Mouse (Mus musculus): ENCODE results near the gene Kctd11.
"Not testable (repeated sequence)": the region's sequence is repeated elsewhere in the genome, so short reads cannot be mapped to it uniquely, and the experiment has no call there.

Gene Kctd11

GRCm38 (mm10) chr11:69881787-69882670 is 823 bp upstream of the Kctd11 start:
- DNase-seq (ENCODE audit: low spot score), result no peak

DNA sequence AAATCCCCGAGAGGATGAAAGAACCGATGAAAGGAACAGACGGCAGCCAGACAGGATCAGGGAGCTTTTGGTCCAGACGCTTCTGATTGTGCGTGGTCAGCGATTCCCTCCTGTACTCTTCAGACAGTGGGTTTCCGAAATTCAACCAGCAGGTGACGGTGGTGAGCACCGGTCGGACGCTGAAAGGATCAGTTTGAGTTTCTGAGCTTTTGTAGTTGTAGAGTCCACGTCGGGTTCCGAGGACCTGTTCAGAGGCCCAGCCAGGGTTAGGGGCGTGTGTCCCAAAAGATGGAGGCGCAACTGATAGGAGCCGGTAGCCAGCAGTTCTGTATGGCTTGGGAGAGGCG is 727 bp downstream of the Kctd11 start:
- DNase-seq (ENCODE audit: low spot score), result peak; percentile 77

DNA sequence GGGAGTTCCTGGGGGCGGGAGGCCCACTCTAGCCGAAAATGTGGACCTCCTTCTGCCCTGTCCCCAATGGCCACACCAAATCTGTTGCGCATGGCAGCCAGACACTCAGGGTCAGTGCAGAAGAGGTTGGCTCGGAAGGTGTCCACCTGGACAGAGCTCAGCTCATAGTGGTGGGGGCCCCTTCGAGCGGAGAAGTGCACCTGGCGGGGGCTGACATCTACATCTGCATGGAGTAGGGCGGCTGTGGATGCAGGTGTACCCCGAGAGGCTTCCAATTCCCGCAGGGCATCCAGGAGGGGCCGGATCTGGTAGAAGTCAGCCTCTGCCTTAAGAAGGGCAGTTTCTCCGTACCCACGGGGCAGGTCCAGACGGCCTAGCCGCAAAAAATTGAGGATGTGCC is 1.5 kb downstream of the Kctd11 start:
- no peak for DNase-seq (ENCODE audit: low spot score)

GRCm38 (mm10) chr11:69878952-69879351 is 2.3 kb downstream of the Kctd11 start:
- no peak for DNase-seq (ENCODE audit: low spot score)

DNA sequence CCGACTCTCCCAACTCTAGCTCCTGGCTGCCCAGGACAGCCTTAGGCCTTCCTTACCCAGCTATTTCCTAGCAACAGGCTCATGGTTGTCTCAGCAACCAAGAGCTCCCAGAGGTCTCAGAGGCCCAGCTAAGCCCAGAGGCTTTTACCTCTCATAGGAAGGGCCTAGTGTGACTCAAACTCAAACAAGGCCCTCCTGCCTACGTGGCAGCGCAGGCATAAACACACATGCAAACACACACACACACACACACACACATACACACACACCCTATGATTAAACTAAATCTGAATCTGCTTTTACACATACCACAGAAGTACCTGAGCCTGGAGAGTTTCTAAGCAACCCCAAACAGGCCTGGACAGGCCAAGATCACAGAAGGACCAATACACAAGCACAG is 2.8 kb downstream of the Kctd11 start:
- DNase-seq (ENCODE audit: low spot score), result peak; percentile 43

- DNase-seq (ENCODE audit: low spot score), result no peak
Measured at GRCm38 (mm10) chr11:69877878-69878277, 3.3 kb downstream of the Kctd11 start, which contains the start of gene Tmem95. Tmem95 (minus strand) TSS chr11:69878018.

- DNase-seq (ENCODE audit: low spot score), result peak; percentile 90
Measured at GRCm38 (mm10) chr11:69876867-69877266, 4.3 kb downstream of the Kctd11 start.

GRCm38 (mm10) chr11:69876186-69876585 is 5.0 kb downstream of the Kctd11 start:
- no peak for DNase-seq (ENCODE audit: low spot score)

DNA sequence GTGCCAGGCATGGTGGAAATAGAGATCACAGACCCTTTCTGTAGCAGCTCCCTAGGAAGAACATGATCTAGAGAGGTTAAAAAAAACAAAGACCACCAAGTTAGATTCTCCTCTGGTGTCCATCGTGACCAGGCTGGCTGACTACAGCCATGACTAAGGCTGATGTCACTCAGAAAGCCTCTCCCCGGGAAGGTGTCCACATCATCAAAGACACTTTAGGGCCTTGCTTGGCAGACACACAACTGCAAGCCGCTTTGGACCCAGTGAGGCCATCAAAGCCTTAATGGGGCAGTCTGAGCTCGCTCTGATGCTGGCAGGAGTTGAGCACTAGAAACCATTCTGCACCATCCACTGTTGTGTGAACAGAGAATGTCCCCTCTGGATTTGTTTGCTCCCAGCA is 8.8 kb downstream of the Kctd11 start:
- no peak for DNase-seq (ENCODE audit: low spot score)

DNA sequence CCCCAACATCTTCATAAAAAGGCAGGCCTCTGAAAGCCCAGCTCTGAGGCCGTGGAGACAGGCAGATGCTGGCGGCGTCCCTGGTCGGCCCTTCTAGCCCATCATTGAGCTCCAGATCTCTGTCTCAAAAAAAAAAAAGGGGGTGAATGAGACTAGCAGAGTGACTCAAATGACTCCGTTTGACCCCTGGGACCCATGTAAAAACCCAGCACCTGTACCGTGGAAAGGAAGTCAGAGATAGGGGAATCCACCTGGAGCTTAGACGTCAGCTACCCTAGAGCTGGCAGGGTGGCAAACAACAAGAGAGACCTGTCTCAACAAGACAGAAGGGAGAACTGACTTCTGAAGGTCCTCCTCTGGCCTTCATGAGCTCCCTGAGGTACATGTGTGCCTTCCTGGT is 9.4 kb downstream of the Kctd11 start:
- DNase-seq (ENCODE audit: low spot score), result no peak

DNA sequence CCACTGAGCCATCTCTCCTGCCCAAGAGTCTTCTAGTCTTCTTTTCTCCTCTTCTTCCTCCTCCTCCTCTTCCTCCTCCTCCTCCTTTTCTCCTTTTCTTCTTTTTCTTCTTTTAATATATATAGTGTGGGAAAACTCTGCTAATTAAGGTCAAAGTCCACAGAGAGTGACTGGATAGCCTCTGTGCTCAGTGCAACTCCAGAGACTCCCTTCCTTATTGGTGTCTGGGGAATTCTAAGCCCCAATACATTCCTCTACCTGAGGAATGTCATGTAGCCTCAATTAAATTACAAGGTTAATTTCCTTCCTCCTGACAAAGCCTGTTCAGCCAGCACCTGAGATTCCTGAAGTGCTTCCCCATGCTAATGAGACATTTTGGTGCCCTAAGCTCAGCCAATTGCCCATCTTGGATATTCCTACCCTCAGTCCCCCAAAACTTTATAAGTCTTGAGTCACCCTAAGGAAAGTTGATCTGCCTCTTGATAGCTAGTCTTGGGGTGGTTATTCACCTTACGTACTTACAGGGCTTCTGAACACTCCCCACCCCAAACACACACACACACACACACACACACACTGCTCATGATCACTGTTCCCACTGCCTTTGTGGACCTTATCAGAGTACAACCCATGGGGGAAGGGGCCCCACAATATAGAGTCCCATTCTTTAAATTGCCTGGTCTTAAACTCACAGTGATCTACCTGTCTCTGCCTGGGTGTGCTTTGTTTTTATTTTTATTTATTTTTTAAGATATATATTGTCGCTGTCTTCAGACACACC is 10.7 kb downstream of the Kctd11 start:
- DNase-seq (ENCODE audit: low spot score), result no peak

GRCm38 (mm10) chr11:69867335-69867734 is 13.9 kb downstream of the Kctd11 start:
- DNase-seq (ENCODE audit: low spot score), result no peak

- DNase-seq (ENCODE audit: low spot score), result no peak
Measured at GRCm38 (mm10) chr11:69865561-69865960, 15.6 kb downstream of the Kctd11 start.

- DNase-seq (ENCODE audit: low spot score), result no peak
Measured at GRCm38 (mm10) chr11:69864138-69864860, 16.9 kb downstream of the Kctd11 start.

- not testable (repeated sequence) for DNase-seq (ENCODE audit: low spot score)
Measured at GRCm38 (mm10) chr11:69863729-69864128, 17.5 kb downstream of the Kctd11 start.

DNA sequence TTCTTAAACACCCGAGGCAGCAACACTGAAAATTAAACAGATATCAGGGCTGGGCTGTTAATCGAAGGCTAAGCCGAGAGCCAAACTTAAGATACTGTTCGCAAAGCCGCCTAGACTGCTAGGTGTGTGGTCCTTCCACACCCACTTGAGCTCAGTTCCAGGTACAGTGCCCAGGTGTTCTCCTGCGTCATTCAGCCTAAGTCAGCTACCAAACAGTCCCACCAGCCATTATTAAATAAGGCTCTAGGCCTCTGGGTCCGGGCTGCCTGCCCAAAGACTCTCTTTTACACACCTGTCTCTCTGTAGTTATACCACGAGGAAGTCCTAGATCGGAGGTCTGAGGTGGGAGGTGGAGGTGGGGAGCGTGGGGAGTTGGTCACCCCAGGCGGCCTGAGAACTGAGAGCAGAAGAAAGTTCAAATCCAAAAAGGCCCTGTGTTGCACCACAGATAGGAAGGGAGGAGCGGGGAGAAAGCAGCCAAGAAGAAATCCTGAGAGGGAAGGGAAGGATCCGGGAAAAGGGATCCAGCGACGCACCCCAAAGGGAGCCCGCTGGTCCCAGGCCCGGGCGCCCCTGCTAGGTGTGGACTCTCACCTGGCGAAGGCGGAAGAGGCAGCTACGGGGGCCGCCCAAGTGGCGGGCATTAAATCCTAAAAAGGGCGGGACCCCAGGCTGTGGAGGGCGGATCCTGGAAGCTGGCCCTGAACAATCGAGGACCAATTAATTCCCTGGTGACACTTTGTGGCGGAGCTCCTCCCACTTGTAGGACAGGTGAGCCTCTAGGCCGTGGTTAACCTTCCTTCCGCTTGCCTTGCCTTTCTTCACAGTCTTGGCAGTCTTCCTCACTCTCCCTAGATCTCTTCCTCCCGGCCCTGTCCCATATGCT is 22.9 kb downstream of the Kctd11 start, which contains the start of gene Tnk1:
Gene Tnk1 (minus strand): TSS at position 618 of the 886 bp plus-strand sequence.
- peak; percentile 74 for DNase-seq (ENCODE audit: low spot score)

DNA sequence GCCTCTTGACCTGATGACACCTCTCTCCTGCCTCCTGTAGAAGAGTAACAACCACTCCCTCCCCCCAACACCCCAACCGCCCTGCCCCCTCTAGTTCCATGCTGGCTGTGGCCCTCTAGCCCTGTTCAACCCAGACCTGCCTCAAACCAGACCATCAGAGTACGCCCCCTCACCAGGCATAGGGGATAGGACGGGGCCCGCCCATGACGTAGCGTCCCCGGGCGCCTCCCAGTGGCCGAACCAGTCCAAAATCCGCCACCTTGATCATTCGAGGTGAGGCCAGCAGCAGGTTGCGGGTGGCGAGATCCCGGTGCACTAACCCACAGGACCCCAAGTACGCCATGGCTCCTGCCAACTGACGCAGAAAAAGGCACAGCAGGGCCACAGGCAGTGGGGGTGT is 25.9 kb downstream of the Kctd11 start:
- no peak for DNase-seq (ENCODE audit: low spot score)

- no peak for DNase-seq (ENCODE audit: low spot score)
Measured at GRCm38 (mm10) chr11:69854680-69855079, 26.5 kb downstream of the Kctd11 start.

GRCm38 (mm10) chr11:69853994-69854393 is 27.2 kb downstream of the Kctd11 start:
- no peak for DNase-seq (ENCODE audit: low spot score)

DNA sequence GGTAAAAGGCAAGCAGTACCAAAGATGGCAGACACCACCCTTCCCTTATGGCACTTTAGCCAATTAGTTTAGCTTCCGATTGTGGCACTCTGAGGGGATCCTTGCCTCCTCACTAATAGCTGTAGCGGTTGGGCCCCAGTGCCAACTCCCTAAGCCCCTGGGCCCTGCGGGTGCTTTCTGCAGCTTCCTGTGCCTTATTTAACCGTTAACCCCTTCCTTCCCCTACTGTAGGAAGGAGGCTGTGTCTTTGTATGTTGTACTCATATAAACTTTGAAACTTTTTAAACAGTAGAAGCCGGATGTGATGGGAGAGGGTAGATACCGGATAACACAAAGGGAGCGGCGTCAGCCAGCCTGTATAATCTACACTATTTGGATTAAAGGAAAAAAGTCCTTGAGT is 30.5 kb downstream of the Kctd11 start:
- no peak for DNase-seq (ENCODE audit: low spot score)

GRCm38 (mm10) chr11:69849884-69850283 is 31.3 kb downstream of the Kctd11 start:
- no peak for DNase-seq (ENCODE audit: low spot score)
